Mouse (Mus musculus) bone marrow, adult 2 months (tissue): ENCODE data around the gene Ncapg2.

Source experiments
- CTCF ChIP-seq: fragments of 200-500 bp; IDR thresholded peaks from 2 replicates; pipeline ENCODE4 v1.5.1; 2011; ENCODE audit warnings: low read length, control low read depth; ENCODE audit not compliant: control insufficient read depth, insufficient read depth
- POLR2A ChIP-seq: fragments of 200-500 bp; IDR thresholded peaks from 2 replicates; pipeline ENCODE4 v1.6.1; 2011; ENCODE audit warnings: low read depth, mild to moderate bottlenecking, control low read depth, low read length, borderline replicate concordance; ENCODE audit not compliant: control insufficient read depth

DNA sequence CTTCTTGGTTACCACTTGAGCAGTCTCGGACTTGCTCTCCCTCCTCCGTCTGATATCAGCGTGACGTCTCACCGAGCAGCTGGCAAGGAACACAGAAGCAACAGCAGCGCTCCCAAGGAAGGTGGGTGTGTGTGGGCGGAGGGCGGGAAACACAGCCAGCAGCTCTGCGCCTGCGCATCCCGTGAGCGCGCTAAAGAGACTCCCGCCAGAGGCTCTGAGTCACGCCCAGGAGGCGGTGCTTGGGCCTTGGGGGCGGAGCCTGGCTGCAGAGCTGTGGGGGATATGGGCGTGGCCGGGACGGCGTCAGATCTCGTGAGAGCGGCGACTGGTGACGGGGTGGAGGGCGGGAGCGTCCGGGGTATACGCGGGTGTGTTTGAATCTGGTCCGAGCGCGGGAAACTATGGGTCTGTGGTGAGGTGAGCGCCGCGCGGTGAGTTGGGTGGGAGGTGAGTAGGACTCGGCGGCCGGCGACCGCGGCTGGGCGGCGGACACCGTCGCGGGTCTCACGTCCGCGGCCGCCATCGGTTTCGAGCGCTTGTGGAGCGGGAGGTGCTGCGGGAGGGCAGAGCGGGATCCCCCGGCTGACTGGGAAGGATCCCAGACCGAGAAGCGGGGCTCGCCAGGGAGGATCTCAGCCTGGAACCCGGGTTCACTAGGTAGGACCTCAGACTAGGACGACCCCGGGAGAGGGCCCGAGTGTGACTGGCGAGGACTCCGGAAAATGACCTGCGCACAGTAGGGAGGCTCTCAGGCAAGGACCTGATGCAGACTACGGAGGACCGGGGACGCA lies at the start of gene Ncapg2:
- TF ChIP-seq CTCF = no peak
- TF ChIP-seq POLR2A = peak; percentile 59; the same call in 1 of the 2 replicates
